Mouse (Mus musculus): Measurements from ENCODE around the gene Clrn2.

GRCm38 (mm10) chr5:45426416-45427034 is 27.0 kb upstream of the Clrn2 start:
- no peak for TF ChIP-seq POLR2A (IDR thresholded peaks at IDR 0.05; ENCODE audit: borderline replicate concordance, insufficient read depth, low read length)
- TF ChIP-seq CTCF (IDR thresholded peaks at IDR 0.05; ENCODE audit: borderline replicate concordance, insufficient read depth, low read depth, low read length), result no peak
